ENCODE assay signal across 27 mouse cellular contexts in genomic region chr9:49530739-49531138, GRCm38 (mm10). TPM values are rescaled to one million over a fixed set of nuclear protein-coding genes. Genes with fewer than 3 reads are reported as not detected.
A peak's percentile ranks its signal among the peaks of the same experiment; 100 is the strongest.
DNase-seq lines count a peak whose midpoint lies in the region; ATAC-seq lines count a peak whose summit lies in the region.
"Had no signal": no experiment of that assay in that cellular context is flagged by ENCODE, and none has a peak within 500 bp of the region (broad histone marks: within the 10 kb centered on the region; RNA-seq: fewer than 3 reads in every experiment).

No protein-coding gene starts in this region.

- no peak for DNase-seq in neural tube, embryonic 10.5 days (ENCODE audit: extremely low spot score, low spot score)
- peak; percentile 42 for DNase-seq in ES-CJ7 (ENCODE audit: low read depth, low spot score)
- no peak for DNase-seq in heart, adult 11 months
- DNase-seq in layer of hippocampus, adult 18-20 months (ENCODE audit: low spot score in 2 of 2), result no peak
- DNase-seq in thymus, postnatal 14 days, result no peak
- DNase-seq: adrenal gland, adult 2 months; adrenal gland, postnatal 14 days; cerebellum, adult 18-20 months; cerebellum, adult 9-10 months; cerebellum, postnatal 14 days; gastrocnemius, postnatal 10 days; gastrocnemius, postnatal 36 days; heart, adult 18-20 months; heart, postnatal 10 days; heart, postnatal 4 days had no signal

- no peak overlapping the region for H3K4me3 ChIP-seq in neural tube, embryonic 15.5 days (replicated peaks)
- H3K4me3 ChIP-seq: forebrain, embryonic 10.5 days; forebrain, embryonic 13.5 days; heart, embryonic 12.5 days; heart, embryonic 15.5 days had no signal

- H3K9me3 ChIP-seq in neural tube, embryonic 15.5 days (replicated peaks), result no peaks in the 10 kb centered on the region
- H3K9me3 ChIP-seq: forebrain, embryonic 10.5 days; forebrain, embryonic 13.5 days; heart, embryonic 12.5 days; heart, embryonic 15.5 days had no signal

- no peaks in the 10 kb centered on the region for H3K27me3 ChIP-seq in neural tube, embryonic 15.5 days (replicated peaks)
- H3K27me3 ChIP-seq: forebrain, embryonic 13.5 days; heart, embryonic 12.5 days; heart, embryonic 15.5 days had no signal

- H3K36me3 ChIP-seq in neural tube, embryonic 15.5 days, result peaks cover 17% of the 10 kb centered on the region
- H3K36me3 ChIP-seq: forebrain, embryonic 10.5 days; heart, embryonic 12.5 days; heart, embryonic 15.5 days had no signal

- no peak overlapping the region for H3K4me2 ChIP-seq in neural tube, embryonic 15.5 days
- H3K4me2 ChIP-seq: forebrain, embryonic 13.5 days; heart, embryonic 12.5 days; heart, embryonic 15.5 days; hindbrain, embryonic 14.5 days had no signal

- H3K27ac ChIP-seq in neural tube, embryonic 15.5 days (replicated peaks), result peak overlapping the region; percentile 11; the same call in 1 of the 2 replicates
- H3K27ac ChIP-seq: forebrain, embryonic 10.5 days; heart, embryonic 15.5 days; hindbrain, embryonic 14.5 days; hindbrain, postnatal 0 days had no signal

- H3K9ac ChIP-seq in neural tube, embryonic 15.5 days (replicated peaks), result no peak overlapping the region
- H3K9ac ChIP-seq: forebrain, embryonic 13.5 days; heart, embryonic 12.5 days; heart, embryonic 15.5 days; hindbrain, embryonic 14.5 days had no signal

- H3K4me1 ChIP-seq in neural tube, embryonic 15.5 days, result peaks cover 27% of the 10 kb centered on the region

- ATAC-seq in neural tube, embryonic 15.5 days (ENCODE audit: low FRiP score), result no peak
- ATAC-seq in common myeloid progenitor, adult 5-6 weeks (replicated peaks; ENCODE audit: low read depth, poor library complexity, severe bottlenecking), result 0 out of 2 replicates have a peak, but pooled peaks have one; percentile 31
- peak; percentile 45; the same call in 1 of the 2 replicates for ATAC-seq in megakaryocyte progenitor cell, adult 5-6 weeks (replicated peaks; ENCODE audit: poor library complexity)
- ATAC-seq: forebrain, embryonic 13.5 days; forebrain, embryonic 16.5 days; hindbrain, postnatal 0 days; inflammation-experienced regulatory T-cells, adult 6 months; intestine, embryonic 16.5 days had no signal

- 43% methylated on average over 4 of the region's 4 CpGs for WGBS in neural tube, embryonic 15.5 days

RNA-seq across cellular contexts. Expression of gene Ttc12, which starts 44.7 kb away (rescaled TPM):
- polyA plus RNA-seq in neural tube, embryonic 15.5 days (2015; fragmentation: Nextera tagmentation; extraction: Ambion mirVana), result 1.8 and 2.5 TPM in 2 replicates
- 0.78 and 1.6 TPM in 2 replicates for total RNA-seq in common myeloid progenitor, adult 5-6 weeks (2017)
- 1.3 TPM in 2 replicates for total RNA-seq in megakaryocyte progenitor cell, adult 5-6 weeks (2015)
- total RNA-seq in megakaryocyte progenitor cell, adult 5-6 weeks (2017), result 0.95 and 3.2 TPM in 2 replicates
- 1 to 10 TPM; 1.4 to 1.9 TPM for total RNA-seq in layer of hippocampus, adult 18-20 months (2021)
- polyA plus RNA-seq: inflammation-experienced regulatory T-cells, adult 6 months had no signal
